Mouse (Mus musculus) liver, postnatal 0 days (tissue): ENCODE data around the gene Scn10a. TPM values are rescaled to one million over a fixed set of nuclear protein-coding genes. Genes with fewer than 3 reads are reported as not detected.

ENCODE experiments used
- ATAC-seq: fragments of 200-750 bp; cut with Nextera tagmentation; 2 replicates; pipeline ENCODE4 v1.8.0; 2017; ENCODE audit warnings: mild to moderate bottlenecking, moderate library complexity
- DNase-seq: peaks from one replicate; pipeline ENCODE4 v3.0.0-alpha.2; 2016
- H3K27ac ChIP-seq: fragments of 300-500 bp; sonication (generic); 2 replicates; pipeline ENCODE4 v1.5.1; 2014; ENCODE audit warnings: antibody characterized with exemption, moderate library complexity, mild to moderate bottlenecking, low read depth
- H3K27me3 ChIP-seq: fragments of 300-500 bp; sonication (generic); 2 replicates; pipeline ENCODE4 v1.6.1; 2014; ENCODE audit warnings: low read length, control low read depth, mixed read lengths; ENCODE audit not compliant: insufficient read depth
- H3K36me3 ChIP-seq: fragments of 300-500 bp; sonication (generic); replicated peaks from 2 replicates; pipeline ENCODE4 v1.6.1; 2014; ENCODE audit warnings: mild to moderate bottlenecking, control low read depth, low read length, moderate library complexity, mixed read lengths; ENCODE audit not compliant: insufficient read depth
- H3K4me1 ChIP-seq: fragments of 300-500 bp; sonication (generic); 2 replicates; pipeline ENCODE4 v1.6.1; 2014; ENCODE audit warnings: antibody characterized with exemption, mild to moderate bottlenecking, control low read depth; ENCODE audit not compliant: insufficient read depth
- H3K4me2 ChIP-seq: fragments of 300-500 bp; sonication (generic); 2 replicates; pipeline ENCODE4 v1.6.1; 2014; ENCODE audit warnings: low read depth, mild to moderate bottlenecking, low read length, moderate library complexity, mixed read lengths
- H3K4me3 ChIP-seq: fragments of 300-500 bp; sonication (generic); 2 replicates; pipeline ENCODE4 v1.5.1; 2014; ENCODE audit warnings: low read depth, low read length
- H3K9ac ChIP-seq: fragments of 300-500 bp; sonication (generic); replicated peaks from 2 replicates; pipeline ENCODE4 v1.6.1; 2014; ENCODE audit warnings: mild to moderate bottlenecking, moderate library complexity
- H3K9me3 ChIP-seq: fragments of 300-500 bp; sonication (generic); 2 replicates; pipeline ENCODE4 v1.6.1; 2016; ENCODE audit warnings: mild to moderate bottlenecking, control low read depth, low read length, mixed read lengths
- CTCF ChIP-seq: sonication (generic); IDR thresholded peaks from 2 replicates; pipeline ENCODE4 v1.5.1; 2016; ENCODE audit warnings: antibody characterized with exemption, low read depth
- EP300 ChIP-seq: IDR thresholded peaks from 2 replicates; pipeline ENCODE4 v1.6.1; 2016; ENCODE audit warnings: antibody characterized with exemption, low read depth, mild to moderate bottlenecking
- WGBS: fragments of 180-500 bp; shearing (Covaris S2); extraction: QIAGEN DNeasy Blood & Tissue Kit; methylation state at CpG from one replicate; pipeline ENCODE4 v1.1.7; 2014; ENCODE audit not compliant: insufficient replicate concordance; 5-methylcytosine and 5-hydroxymethylcytosine counted together
- polyA plus RNA-seq: library from polyadenylated mRNA; unstranded; fragments of >200 nt; fragmentation: Nextera tagmentation; extraction: Ambion mirVana; gene quantifications from 2 replicates; pipeline ENCODE4 v1.2.1, GENCODE M21; 2015

Gene Scn10a
- polyA plus RNA-seq, 1 experiment from 2014 or later = 0.04 TPM

DNA sequence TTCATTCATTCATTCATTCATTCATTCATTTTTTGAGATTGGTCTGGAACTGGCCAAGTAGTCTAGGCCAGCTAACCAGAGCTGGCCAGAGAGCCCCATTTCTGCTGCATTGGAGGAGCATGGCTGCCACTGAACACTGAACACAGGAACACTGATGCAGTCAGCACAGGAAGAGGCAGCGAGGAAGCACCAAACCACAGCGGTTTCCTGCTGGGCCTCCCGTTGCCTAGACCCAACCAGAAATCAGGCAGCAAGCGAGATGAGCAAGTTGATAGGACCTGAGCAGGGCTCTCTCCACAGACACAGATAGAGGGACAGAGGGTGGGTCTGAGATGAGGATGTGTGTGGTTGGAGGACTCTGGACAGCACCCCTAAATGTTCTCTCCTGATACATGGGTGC is 24.8 kb upstream of the Scn10a start:
- Histone ChIP-seq H3K27me3 (no peaks in the 10 kb centered on the region), H3K4me2 (no peak overlapping the region), H3K4me1 (peaks cover 2% of the 10 kb centered on the region; the same call in 1 of the 2 replicates), H3K36me3 (no peaks in the 10 kb centered on the region), H3K9ac (no peak overlapping the region), H3K9me3 (no peaks in the 10 kb centered on the region), H3K27ac (peak overlapping the region; percentile 45; the same call in 1 of the 2 replicates), H3K4me3 (no peak overlapping the region)
- DNase-seq (peak; percentile 56), ATAC-seq (peak; percentile 54; the same call in 1 of the 2 replicates)
- TF ChIP-seq CTCF (no peak), EP300 (no peak)
- WGBS = 28% methylated on average over 4 of the region's 4 CpGs

DNA sequence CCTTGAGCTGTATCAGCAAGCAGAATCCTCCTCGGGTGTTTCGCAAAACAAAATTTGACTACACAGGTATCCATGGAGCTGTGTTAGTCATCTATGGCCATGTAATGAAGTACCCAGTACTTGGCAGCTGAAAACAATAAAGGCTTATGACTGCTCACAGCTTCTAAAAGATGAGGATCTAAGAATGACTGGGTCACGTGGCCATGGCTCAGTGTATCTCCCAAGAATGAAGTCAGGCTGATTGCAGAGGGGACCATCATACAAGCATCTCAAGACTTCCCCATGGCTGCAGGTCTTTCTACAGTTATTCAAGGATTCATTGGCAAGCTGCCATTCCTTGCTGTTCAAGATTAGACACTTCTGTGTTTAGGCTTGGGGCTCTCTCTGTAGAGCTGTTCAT is 24.2 kb upstream of the Scn10a start:
- peaks cover 2% of the 10 kb centered on the region; the same call in 1 of the 2 replicates for H3K4me1 ChIP-seq
- H3K9ac ChIP-seq = no peak overlapping the region
- H3K27ac ChIP-seq = peak overlapping the region; percentile 45; the same call in 1 of the 2 replicates
- no peaks in the 10 kb centered on the region for H3K9me3 ChIP-seq
- WGBS = 61% methylated on average over 3 of the region's 3 CpGs
- no peak for ATAC-seq
- no peaks in the 10 kb centered on the region for H3K27me3 ChIP-seq
- H3K36me3 ChIP-seq = no peaks in the 10 kb centered on the region
- TF ChIP-seq CTCF (no peak), EP300 (no peak)
- H3K4me2 ChIP-seq = no peak overlapping the region
- no peak overlapping the region for H3K4me3 ChIP-seq
- DNase-seq = no peak

DNA sequence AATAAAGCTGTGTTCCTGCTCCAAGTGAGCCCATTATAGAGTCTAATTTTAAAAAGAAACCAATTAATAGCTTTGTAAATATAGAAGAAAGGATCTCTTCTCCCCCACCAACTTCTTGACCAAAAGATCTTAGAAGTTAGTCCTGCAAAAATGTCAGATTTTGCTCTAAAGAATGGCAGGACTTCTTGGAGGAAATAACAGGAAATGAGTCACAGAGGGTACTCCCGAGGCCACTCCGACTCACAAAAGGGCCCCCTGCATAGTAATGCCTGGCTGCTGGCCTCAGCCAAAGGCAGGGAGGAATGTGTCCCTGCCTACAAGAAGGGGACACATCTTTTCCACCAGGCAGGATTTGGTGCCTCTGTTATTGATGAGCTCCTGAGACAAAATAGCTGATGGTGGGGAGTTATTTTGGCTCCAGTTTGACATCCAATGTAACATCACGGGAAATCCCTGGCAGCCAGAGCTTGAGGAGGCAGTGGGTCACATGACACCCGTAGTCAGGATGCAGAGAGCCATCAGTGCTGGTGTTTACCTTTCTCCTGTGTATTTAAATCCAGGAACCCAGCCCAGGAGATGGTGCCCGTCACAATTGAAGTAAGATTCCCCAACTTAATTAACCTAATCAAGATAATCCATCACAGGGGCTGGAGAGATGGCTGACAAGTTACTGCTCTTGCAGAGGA is 22.1 kb upstream of the Scn10a start:
- Histone ChIP-seq H3K4me2 (no peak overlapping the region), H3K4me3 (no peak overlapping the region), H3K9ac (no peak overlapping the region), H3K4me1 (peaks cover 2% of the 10 kb centered on the region; the same call in 1 of the 2 replicates), H3K27ac (no peak overlapping the region), H3K27me3 (no peaks in the 10 kb centered on the region), H3K36me3 (no peaks in the 10 kb centered on the region), H3K9me3 (no peaks in the 10 kb centered on the region)
- no peak for ATAC-seq
- 27% methylated on average over 5 of the region's 5 CpGs for WGBS
- no peak for DNase-seq
- no peak for TF ChIP-seq EP300
- no peak for TF ChIP-seq CTCF

DNA sequence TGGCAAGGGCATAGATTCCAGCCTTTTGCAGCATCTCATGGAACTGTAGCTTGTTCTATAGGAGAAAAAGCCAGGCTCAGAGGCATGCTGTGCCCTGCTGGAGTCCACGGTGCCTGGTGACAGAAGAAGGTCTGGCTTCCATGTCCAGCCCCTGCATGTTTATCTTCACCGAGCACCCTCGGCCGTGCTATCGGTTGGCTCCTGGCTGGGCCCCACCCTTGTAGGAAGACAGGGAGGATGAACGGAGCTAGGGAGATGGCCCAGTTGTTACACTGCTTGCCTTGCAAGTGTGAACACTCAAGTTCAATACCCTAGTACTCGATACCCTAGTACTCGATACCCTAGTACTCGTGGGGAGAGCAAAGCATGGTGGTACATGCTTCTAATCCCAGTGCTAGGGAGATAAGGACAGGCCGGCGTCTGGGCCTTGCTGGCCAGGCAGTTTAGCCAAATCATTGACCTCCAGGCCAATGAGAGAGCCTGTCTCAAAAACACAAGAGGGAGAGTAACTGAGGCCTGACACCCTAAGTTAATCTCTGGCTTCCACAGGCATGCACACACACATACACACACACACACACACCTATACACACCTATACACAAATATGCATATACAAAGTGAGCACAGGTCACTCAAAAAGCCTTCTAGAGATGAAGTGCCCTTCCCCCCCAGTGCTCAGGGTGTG is 9.4 kb upstream of the Scn10a start:
- DNase-seq = no peak
- Histone ChIP-seq H3K4me2 (no peak overlapping the region), H3K4me1 (no peaks in the 10 kb centered on the region), H3K9me3 (no peaks in the 10 kb centered on the region), H3K36me3 (no peaks in the 10 kb centered on the region), H3K27ac (no peak overlapping the region), H3K4me3 (no peak overlapping the region), H3K9ac (no peak overlapping the region), H3K27me3 (0 out of 2 replicates have a peak, but pooled peaks cover 2% of the 10 kb centered on the region)
- ATAC-seq = peak; percentile 40; the same call in 1 of the 2 replicates
- no peak for TF ChIP-seq CTCF
- TF ChIP-seq EP300 = no peak
- 74% methylated on average over 11 of the region's 11 CpGs for WGBS

DNA sequence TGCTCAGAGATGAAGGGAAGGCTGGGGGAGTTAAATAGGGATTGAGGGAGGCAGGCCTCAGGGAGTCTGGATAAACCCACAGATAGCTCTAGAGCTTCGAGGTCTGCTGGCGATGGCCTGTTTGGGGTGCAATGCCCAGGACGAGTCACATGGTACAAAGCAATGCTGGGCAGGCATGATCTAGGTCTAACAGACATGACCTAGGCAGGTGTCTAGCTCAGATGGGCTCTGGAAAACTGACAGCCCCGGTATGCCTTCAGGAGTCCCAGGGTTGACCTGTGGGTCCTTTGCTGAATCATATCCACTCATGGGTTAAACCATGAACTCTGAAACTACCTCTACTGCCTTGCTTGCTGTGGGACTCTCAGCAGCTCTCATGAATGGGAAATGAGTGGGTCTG is 7.9 kb upstream of the Scn10a start:
- no peak overlapping the region for H3K4me2 ChIP-seq
- TF ChIP-seq CTCF = no peak
- TF ChIP-seq EP300 = no peak
- no peaks in the 10 kb centered on the region for H3K4me1 ChIP-seq
- H3K9ac ChIP-seq = no peak overlapping the region
- H3K36me3 ChIP-seq = no peaks in the 10 kb centered on the region
- 0 out of 2 replicates have a peak, but pooled peaks cover 2% of the 10 kb centered on the region for H3K27me3 ChIP-seq
- no peak overlapping the region for H3K4me3 ChIP-seq
- ATAC-seq (peak; percentile 51), DNase-seq (no peak)
- H3K27ac ChIP-seq = no peak overlapping the region
- WGBS = 76% methylated on average over 4 of the region's 4 CpGs
- H3K9me3 ChIP-seq = no peaks in the 10 kb centered on the region

DNA sequence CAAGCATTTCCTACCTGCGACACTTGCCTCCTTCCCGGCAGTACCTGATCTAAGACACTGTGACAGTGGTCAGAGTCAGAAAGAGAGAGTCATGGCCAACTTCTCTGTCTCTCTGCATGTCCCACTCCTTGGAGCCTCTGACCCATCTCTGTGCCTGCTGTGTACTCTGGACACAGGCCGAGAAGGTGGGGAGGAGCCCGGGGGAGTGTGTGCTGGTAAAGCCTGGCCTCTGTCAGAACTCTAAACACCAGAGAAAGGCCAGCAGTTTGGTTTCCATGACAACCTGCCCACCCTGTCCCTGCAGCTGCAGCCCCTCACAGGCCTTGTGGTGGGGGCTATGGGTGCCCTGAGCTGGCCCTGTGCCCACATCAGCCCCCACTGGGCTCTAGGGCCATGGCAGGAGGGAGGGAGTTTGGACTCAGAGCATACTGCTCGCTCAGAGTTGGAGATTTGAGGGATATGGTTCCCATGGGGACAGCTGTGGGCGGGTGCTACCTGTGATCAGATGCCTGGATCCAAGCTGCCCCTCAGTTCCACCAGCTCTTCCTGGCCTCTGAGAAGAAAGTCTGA is 6.3 kb upstream of the Scn10a start:
- Histone ChIP-seq H3K4me3 (no peak overlapping the region), H3K27ac (no peak overlapping the region), H3K4me1 (no peaks in the 10 kb centered on the region), H3K36me3 (no peaks in the 10 kb centered on the region), H3K27me3 (0 out of 2 replicates have a peak, but pooled peaks cover 2% of the 10 kb centered on the region), H3K9me3 (no peaks in the 10 kb centered on the region), H3K9ac (no peak overlapping the region), H3K4me2 (no peak overlapping the region)
- TF ChIP-seq CTCF (no peak), EP300 (no peak)
- 72% methylated on average over 6 of the region's 6 CpGs for WGBS
- DNase-seq (no peak), ATAC-seq (no peak)
